Mouse (Mus musculus) cerebellum, postnatal 25 days (tissue): ENCODE results near the gene Ccdc137.
"Not testable (repeated sequence)": the region's sequence is repeated elsewhere in the genome, so short reads cannot be mapped to it uniquely, and the experiment has no call there.

ENCODE experiments used
- DNase-seq, 2 experiments: peaks; one replicate each; pipeline ENCODE4 v3.0.0; 2021; ENCODE audit warnings: mixed read lengths in 2 of 2

Ccdc137 gene

GRCm38 (mm10) chr11:120457772-120458751 lies at the start of gene Ccdc137, which contains the start of gene Oxld1:
TSS of gene Ccdc137 (plus strand) at chr11:120458115.
TSS of gene Oxld1 (minus strand) at chr11:120458068.
- peak; percentile 83 to 84 for DNase-seq

DNA sequence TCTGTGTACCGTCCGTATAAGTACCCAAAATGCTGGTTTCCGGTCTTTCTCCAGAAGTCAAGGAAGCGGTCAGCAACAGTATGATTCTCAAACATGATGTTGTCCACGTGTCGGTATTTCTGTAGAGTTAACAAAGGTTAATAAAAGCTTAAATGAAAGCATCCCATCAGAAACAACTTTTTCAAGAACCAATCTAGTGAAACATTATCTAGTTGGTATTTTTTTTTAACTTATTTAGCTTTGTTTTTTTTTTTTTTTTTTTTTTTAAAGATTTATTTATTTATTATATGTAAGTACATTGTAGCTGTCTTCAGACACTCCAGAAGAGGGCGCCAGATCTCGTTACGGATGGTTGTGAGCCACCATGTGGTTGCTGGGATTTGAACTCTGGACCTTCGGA lies 44.3 kb upstream of the Ccdc137 start:
- not testable (repeated sequence) for DNase-seq

DNA sequence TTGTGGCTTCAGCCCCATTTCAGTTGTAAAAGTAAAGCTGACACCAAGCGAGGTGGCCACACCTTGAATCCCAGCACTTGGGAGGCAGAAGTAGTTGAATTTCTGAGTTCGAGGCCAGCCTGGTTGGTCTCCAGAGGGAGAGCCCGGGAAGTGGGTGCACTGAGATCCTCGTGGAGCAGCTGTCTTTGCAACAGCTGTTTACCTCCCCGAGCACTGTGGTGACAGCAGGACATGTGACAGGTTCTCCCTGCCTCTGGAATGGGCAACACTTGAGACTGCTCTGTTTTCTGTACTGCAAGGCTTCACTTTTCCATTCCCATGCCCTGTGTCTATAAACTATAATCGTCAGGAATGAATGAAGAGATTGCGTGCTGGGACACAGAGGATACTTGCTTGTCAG lies 40.1 kb upstream of the Ccdc137 start:
- DNase-seq: no peak

DNA sequence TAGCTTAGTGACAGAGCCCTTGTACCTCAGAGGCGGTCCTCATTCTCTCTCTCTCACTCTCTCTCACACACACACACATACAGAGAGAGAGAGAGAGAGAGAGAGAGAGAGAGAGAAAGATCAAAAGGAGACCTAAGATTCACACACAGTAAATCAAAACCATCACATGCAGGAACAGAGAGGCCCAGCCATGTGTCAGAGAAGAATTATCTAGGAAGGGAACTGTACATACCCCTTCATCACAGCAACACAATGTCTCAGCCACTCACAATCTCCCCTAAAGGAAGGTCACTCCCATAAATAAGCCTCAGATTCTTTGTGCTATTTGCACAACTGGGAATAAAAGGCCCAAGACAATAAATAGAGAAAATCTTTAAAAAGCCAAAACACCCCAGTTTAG lies 39.3 kb upstream of the Ccdc137 start:
- DNase-seq: no peak

GRCm38 (mm10) chr11:120422651-120423568 lies 35.0 kb upstream of the Ccdc137 start:
- no peak for DNase-seq

DNA sequence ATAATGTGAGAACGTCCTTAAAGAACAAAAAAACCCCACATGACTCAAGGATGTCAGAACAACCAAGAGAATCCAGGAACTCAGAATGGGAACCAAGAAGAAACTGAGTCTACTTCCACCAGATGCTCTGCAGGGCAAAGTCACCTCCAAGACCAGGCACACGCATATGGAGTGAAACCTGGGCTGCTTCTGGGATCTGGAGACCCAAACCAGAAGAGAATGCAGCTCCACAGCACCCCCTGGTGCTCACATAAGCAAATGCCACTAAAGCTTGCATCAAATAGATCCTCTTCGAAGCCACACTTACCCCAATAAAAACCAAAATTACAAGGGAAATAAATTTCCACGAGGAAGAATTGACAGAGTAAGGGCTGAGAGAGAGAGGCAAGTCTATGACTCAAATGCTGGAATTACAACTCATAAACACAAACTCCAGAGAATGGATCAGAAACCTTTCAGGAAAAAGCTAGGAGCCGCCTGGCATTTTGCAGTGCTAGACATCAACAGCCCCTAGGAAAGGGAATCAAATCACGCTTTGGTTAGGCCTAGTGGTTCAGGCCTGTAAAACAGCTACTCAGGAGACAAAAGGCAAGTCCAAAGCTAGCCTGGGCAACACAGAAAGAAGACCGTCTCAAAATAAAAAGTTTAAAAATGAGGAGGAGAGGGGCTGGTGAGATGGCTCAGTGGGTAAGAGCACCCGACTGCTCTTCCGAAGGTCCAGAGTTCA lies 34.2 kb upstream of the Ccdc137 start:
- peak; percentile 69 to 79 for DNase-seq

GRCm38 (mm10) chr11:120426727-120427126 lies 31.2 kb upstream of the Ccdc137 start:
- DNase-seq: no peak

DNA sequence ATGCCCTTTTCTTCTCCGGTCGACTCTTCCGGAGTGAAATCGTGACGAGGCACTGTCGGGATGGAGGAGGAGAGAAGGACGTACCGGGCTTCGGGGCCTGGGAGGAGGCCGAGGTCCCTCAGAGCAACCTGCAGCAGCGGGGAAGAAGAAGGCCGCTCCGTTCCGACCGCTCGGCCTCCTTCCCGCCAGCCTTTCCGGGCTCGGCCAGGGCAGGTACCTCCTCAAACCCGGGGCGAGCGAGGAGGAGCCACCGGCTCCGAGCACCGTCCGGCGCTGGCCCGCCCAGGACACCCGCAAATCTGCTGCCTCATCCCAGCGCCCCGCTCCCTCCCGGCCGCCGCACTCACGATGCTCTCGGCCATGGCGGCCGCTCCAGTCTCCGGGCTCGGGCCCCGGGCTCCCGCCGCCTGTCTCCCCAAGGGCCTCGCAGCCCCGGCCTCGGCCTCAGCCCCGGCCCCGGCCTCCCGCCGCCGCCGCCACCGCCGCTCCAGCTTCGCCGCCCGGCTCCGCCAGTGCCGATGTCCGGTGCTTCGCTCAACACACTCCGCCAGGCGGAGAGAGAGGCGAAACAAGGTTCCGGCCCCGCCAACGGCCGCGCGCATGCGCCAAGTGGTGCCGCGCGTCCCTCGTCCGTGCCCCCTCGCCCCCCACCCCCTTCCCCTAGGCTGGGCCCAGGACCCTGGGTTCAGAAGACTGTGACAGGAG lies 20.6 kb upstream of the Ccdc137 start, which contains the start of gene Nploc4:
Gene Nploc4, minus strand, starts transcription at position 557 of the 705 bp plus-strand sequence.
- DNase-seq: peak; percentile 92 to 93

DNA sequence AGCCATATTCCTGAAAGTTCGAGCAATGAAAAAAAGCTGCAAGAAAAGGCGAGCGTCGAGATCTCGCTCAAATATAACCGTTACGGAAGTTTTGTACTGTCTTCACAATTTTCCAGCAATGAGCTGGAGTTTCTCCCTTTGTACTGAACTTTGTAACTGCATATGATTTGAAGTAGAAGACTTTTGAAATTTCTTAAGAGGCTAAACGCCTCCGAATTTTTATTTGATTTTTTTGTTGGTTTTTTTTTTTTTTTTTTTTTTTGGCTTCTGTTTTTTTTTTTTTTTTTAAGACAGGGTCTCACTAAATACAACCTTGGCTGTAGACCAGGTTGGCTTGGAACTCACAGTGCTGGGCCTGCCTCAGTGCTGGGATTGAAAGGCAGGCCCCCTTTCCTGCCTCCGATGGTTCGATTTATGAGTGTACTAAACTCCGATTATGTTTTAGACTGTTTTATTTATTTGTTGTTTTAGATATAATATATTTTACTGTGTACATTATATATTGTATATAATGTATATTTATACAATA lies 20.0 kb upstream of the Ccdc137 start:
- DNase-seq: no peak

- DNase-seq: no peak
Observed at GRCm38 (mm10) chr11:120442344-120442743, 15.6 kb upstream of the Ccdc137 start, which contains the start of gene Tspan10. TSS of gene Tspan10 (plus strand) at chr11:120442644.

DNA sequence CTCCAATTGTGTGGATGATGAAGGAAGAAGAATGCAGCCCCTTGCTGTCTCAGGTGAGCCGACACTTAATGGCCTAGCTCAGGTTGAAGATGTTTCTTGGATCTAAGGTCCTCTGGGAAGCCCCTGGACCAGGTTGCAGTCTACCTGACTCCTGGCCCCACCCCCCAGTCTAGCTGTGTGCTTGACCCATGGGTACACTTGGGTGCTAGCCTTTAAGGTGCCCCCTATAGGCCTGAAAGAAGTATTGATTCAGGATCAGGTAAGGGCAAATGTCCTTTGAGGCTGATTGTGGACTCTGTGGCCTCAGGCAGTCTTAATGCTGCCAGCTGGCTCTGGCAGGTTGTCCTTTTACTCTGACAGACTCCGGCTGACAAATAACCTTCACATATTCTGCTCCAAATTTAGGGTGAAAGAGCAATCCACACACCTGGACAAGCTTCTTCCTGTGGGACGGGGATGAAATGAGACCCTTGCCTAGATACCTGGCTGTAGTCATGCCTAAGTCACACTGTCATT lies 15.1 kb upstream of the Ccdc137 start:
- no peak for DNase-seq

DNA sequence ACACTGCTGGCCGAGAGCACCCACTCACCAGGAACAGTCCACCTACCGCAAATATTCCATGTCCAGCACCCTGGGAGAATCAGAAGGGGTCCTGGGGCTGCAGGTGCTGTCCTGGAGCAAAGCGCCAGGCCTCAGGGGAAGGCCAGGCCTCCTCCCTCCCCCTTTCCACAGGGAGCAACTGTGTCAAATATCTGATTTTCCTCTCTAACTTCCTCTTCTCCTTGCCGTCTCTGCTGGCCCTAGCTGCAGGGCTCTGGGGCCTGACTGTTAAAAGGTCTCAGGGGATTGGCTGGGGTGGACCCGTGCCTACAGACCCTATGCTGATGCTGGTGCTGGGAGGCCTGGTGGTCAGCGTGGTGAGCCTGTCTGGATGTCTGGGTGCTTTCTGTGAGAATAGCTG lies 13.8 kb upstream of the Ccdc137 start:
- DNase-seq: no peak

DNA sequence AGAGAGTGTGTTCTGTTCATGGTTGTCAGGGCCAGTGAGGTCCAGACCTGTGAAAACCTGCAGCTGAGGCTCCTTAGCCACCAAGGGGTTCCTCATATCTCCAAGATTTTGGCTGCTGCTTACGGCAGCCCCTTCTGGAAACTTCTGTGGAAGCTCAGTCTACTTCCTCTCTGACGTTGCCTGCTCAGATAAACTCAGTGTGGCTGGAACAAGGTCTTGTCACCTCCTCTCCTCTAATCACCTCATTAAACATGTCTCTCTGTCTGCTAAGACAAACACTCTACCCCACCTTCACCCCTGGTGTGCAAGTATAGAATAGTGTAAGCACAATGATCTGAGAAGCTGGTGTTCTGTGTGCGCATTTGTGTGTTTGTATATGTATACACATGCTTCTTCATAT lies 12.4 kb upstream of the Ccdc137 start:
- no peak for DNase-seq

- DNase-seq: no peak
Observed at GRCm38 (mm10) chr11:120447179-120447578, 10.7 kb upstream of the Ccdc137 start.

DNA sequence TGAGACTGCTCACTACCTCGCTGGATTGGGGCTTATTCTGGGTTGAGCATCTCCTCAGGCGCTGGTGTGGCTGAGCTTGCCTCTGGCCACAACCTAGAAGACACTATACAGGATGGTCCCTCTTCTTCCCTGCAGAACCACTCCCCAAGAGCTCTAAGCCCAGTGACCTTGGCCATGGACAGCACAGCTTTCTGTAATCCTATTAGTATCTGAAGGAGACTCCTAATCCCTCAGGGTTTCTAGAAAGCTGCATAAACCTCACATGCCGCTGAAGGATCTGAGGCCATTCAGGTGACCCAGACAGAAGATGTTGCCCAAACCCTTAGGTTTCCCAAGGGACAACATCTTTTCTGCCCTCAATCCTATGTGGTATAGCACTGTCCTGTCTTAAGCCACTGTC lies 5.7 kb upstream of the Ccdc137 start:
- no peak for DNase-seq

GRCm38 (mm10) chr11:120453306-120453705 lies 4.6 kb upstream of the Ccdc137 start, which contains the start of gene Pde6g:
TSS of gene Pde6g (minus strand) at chr11:120453500.
- DNase-seq: no peak

DNA sequence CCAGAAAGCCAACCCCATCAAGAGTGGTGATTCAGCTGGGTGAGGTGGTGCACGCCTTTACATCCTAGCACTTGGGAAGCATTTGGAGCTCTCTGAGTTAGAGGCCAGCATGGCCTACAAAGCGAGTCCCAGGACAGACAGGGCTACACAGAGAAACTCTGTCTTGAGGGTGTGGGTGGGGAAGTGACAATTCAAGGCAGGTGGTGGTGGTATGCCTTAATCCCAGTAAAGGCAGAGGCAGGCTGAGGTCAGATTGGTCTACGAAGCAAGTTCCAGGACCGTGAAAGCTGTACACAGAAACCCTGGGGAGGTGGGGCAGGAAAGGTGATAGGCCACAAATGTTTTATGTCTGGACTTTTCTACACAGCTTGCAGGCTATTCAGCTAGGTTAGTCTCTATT lies 3.0 kb upstream of the Ccdc137 start:
- DNase-seq: no peak

DNA sequence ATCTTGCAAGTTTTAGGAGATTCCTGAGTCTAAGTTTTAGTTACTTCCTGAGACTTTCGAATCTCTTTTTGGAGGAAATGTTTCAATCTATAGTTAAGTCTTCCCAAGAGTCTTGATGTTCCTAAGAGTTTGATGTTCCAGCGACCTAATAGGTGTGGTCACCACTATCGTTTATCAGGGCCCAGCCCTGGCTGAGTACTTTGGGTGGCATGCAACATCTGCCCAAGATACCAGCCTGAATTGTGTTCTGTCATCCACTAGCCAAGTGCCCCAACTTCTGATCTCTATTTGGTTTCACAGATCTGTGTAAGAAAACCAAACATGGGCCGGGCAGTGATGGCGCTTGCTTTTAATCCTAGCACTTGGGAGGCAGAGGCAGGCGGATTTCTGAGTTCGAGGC lies 2.5 kb upstream of the Ccdc137 start:
- no peak for DNase-seq

DNA sequence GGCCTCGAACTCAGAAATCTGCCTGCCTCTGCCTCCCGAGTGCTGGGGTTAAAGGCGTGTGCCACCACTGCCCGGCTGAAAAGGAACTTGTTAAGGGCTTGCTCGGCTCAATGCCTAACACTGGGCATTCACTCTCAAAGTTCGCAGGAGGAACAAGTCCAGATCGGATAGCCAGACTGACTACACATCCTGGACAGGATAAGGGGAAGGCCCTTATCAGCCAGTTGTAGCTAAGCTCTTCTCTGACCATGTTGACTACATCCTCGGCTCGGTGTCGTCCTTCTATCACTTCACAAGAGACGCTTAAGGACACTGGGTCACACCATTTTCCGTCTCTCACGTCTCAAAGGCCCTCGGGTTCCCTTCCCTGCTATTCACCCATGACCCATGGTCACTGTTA lies 545 bp upstream of the Ccdc137 start:
- DNase-seq: no peak

GRCm38 (mm10) chr11:120458847-120459597 lies 1.1 kb downstream of the Ccdc137 start:
- no peak for DNase-seq
